Mouse (Mus musculus) urinary bladder, postnatal 14 days (tissue): Measurements from ENCODE around the gene Igfn1.
A peak's percentile ranks its signal among the peaks of the same experiment; 100 is the strongest.

Experiments
- DNase-seq: peaks from one replicate; pipeline ENCODE4 v3.0.0; 2021; ENCODE audit warnings: low spot score

Gene Igfn1

DNA sequence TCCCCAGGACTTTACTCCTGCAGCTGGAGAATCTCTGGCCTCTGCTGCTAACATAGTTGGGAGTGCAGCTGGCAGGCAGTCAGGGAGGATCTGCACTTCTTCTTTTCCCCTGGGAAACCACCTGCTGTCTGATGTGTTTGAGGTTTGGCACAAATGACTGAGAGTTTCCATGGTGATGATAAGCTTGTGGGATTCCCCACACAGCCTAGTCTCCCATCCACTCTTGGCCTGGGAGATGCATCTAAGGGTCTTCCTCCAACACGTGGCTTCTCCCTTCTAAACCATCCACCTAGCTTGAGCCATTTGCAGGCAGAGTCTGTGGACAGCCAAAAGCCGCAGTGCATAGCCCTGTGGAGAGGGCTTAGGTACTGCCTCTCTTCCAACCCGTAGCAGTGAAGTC lies 76.3 kb downstream of the Igfn1 start:
- DNase-seq = no peak

- DNase-seq = peak; percentile 40
Measured at GRCm38 (mm10) chr1:135925848-135926247, 80.3 kb downstream of the Igfn1 start.

DNA sequence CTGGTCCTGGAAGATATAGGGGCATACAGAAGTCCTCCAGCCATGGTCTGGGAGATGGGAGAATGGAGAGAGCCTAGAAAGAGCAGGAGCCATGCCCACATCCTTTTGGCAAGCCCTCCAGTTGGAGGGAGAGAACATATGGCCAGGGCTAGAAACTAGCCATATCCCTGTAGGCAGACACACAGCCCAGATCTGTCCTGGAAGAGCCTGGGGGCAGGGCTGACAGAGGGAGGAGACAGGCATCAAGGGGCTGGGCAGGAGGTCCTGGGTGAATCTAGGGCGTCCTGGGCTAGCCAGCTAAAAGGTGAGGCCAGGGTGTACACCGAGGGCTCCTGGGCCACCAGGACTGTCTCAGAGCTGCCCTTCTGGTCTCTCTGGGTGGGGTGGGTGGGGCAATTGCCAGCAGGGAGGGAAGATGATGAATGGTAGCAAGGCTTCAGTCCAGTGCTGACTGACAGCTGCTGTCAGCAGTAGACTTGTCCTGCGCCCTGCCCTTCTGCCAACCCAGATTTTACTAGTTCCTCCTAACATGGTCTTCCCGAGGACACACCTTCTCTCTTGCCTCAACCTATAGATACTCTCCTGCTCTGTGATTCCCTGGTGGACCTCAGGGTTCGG lies 81.7 kb downstream of the Igfn1 start:
- no peak for DNase-seq

GRCm38 (mm10) chr1:135923229-135923628 lies 82.9 kb downstream of the Igfn1 start:
- DNase-seq = no peak

- peak; percentile 67 for DNase-seq
Measured at GRCm38 (mm10) chr1:135918644-135919407, 87.3 kb downstream of the Igfn1 start, which contains the start of gene Pkp1. Gene Pkp1 (minus strand): TSS chr1:135919207.

DNA sequence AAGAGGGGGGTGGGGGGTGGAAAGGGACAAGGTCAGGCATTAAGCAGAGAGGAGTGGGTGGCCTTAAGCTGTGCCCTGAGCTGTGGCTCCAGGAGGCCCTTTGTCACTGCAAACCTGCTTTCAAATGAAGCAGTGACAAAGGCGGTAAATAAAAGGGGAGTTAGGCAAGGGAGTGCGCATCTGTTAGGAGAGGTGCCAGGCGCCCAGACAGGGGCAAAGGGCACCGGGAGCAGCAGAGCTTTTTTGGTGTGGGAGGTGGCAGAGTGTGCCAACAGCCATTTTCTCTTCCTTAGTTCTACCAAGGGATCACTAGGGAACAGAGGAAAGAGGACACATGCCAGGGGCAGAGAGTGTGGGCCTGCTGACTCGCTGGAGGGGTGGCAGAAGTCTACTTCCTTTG lies 88.9 kb downstream of the Igfn1 start:
- no peak for DNase-seq

DNA sequence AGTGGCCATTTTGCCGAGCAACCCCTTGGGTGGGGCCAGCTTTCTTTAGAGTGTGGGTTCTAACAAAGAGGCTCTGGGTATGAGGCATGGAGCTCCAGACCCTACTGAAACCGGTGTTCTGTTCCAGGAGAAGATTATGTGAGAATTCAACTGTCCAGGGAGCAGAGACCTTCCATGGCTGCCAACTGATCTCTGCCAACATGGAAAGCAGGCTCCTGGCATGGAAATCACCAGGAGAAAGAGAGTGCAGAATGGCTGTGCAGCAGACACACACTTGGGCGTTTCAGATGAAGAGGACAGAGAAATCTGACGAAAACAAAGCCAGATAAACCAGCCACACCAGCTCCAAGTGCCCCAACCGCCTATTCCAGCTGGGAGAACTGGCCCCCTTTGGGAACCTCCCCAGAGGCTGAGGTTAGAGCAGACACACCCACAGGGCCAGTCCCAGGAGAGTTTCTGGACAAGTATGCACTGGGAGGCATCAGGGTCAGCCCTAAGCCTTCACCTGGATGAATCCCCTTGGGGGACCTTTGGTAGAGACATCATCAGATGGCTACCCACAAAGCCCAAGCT lies 89.6 kb downstream of the Igfn1 start:
- DNase-seq = peak; percentile 15

DNA sequence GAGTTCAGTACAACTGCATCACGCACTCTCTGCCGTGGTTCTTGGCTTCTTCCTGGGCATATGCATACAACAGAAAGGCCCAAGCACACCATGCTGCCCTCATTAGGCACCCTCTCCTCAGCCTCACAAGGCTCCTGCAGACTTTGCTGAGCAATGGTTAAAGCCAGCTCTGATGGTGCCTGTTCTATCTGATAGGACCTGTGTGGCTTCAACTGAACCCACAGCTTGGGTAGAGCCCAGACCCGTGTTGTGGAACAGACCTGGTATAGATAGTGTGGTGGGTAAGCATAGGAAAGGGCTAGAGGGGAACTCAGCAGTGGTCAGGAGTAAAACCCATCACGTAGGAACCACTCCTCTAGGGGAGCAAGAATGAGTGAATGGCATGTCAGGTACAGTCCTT lies 92.5 kb downstream of the Igfn1 start:
- DNase-seq = no peak

GRCm38 (mm10) chr1:135909381-135909780 lies 96.8 kb downstream of the Igfn1 start:
- no peak for DNase-seq

DNA sequence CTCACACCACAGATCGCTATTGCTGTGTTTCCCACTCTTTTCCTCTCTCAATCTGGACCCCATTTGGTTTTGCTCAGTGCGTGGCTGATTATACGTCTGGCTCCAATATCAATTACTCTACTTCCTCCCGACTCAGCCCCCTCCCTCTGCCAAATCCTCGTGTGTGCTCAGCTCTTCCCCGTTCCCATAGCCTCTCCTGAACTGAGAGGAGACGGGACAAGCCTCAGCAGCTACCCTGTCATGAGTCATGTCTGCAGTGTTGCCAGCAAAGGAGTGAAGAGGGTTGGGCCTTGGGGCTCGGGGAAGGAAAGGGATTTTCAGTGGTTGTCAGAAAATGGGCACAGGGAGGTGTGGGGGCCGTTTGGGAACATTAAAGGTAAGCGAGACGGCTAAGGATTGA lies 99.4 kb downstream of the Igfn1 start:
- peak; percentile 72 for DNase-seq
